Mouse (Mus musculus) cerebellum, adult 11-12 months (tissue): ENCODE measurements around the gene Exph5.

Source experiments
- DNase-seq: peaks from one replicate; pipeline ENCODE4 v3.0.0; 2022

Gene Exph5

DNA sequence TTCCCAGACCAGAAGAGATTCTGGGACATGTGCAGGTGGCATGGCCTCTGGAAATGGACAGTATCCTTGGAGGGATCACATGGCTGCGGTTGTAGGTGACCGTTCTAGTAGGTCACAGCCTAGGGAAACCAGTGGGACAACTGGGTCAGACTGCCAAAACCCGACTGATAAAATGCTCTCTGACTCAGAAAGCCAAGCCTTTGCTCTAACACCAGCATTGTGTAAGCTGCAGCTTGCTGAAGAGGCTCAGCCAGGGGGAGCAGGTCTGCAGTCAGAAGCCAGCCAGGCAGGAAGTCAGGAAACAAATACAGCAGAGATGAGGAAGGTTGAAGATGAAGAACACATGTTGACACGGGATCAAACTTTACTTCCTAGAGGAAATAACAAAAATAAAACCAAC, 74.4 kb downstream of the Exph5 start:
- no peak for DNase-seq

DNA sequence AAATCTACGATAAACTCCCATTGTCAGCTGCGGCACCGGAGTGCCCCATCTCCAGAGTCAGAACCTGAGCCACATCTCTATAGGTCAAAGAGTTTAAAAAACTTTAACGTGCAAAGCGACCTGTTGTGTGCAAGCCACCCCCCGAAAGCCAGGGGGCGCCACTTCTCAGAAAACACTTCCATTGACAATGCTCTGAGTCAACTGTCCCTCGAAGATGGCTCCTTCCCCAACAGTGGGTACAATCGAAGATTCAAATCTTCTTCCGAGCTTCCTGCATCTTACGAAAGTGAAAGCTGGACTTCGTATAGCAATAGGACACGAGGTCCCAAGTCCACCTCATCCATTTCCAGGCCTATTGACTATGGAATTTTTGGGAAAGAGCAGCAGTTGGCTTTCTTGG, 75.3 kb downstream of the Exph5 start:
- no peak for DNase-seq

- DNase-seq = no peak
Measured at GRCm38 (mm10) chr9:53377597-53377996, 76.1 kb downstream of the Exph5 start.

- no peak for DNase-seq
Measured at GRCm38 (mm10) chr9:53378171-53378570, 76.7 kb downstream of the Exph5 start.

DNA sequence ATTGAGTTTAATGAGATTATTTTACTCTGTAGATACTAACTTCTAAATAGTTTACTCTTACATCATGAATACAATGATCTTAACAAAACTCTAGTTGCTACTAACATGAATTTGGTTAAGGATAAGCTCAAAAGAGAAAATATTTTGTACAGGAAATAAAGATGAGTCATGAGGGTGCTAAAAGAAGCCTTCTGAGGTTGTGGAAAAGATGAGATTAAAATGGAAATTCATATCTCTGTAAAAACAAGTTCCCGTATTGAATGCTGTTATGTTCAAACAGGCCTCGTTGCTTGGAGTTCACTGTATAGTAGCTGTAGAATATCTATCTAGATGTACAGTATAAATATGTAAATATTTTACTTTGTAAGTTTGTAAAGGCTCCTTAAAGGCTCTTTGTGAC, 79.1 kb downstream of the Exph5 start:
- no peak for DNase-seq

GRCm38 (mm10) chr9:53381113-53381615, 79.7 kb downstream of the Exph5 start:
- peak; percentile 65 for DNase-seq

GRCm38 (mm10) chr9:53383951-53384866, 82.7 kb downstream of the Exph5 start, which contains the start of gene Kdelc2:
Gene Kdelc2 (plus strand): TSS chr9:53384025.
- DNase-seq = peak; percentile 69

DNA sequence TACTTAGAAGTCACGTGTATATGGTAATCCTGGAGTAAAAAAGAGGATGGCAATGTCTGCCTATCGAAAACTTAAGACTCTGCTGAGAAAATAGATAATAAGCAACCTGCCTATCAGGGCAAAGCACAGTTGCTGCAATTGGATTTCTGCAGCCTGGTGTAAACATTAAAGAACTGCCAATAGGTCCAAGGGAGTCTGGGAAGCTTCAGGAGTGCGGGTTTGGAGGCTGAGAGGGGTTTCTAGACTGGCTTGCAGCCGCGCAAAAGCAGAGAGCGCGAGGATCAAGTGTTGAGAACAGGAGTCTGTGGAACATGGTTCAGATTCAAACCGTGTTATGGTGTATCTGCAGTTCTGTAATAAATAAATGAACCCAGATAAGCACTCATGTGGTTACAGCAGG, 83.4 kb downstream of the Exph5 start:
- no peak for DNase-seq

GRCm38 (mm10) chr9:53387431-53387830, 86.0 kb downstream of the Exph5 start:
- no peak for DNase-seq

DNA sequence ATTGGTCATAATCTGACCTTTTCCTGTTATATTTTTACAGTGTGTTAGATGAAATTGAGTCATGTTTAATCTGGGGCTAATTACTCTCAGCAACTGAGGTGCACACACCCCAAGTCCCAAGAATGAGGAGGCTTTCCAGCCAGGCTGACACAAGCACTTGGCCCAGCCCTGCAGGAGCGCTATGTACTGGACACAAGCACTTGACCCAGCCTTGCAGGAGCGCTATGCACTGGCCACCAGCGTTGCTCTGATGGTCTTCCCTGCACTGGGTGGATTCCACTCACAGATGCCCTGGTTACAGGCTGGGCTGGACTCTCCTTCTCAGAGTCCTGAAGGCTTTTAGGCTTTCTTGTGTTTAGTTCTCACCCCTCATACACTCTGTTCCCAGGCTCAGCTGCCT, 87.6 kb downstream of the Exph5 start:
- DNase-seq = no peak

GRCm38 (mm10) chr9:53390136-53390535, 88.7 kb downstream of the Exph5 start:
- DNase-seq = no peak

DNA sequence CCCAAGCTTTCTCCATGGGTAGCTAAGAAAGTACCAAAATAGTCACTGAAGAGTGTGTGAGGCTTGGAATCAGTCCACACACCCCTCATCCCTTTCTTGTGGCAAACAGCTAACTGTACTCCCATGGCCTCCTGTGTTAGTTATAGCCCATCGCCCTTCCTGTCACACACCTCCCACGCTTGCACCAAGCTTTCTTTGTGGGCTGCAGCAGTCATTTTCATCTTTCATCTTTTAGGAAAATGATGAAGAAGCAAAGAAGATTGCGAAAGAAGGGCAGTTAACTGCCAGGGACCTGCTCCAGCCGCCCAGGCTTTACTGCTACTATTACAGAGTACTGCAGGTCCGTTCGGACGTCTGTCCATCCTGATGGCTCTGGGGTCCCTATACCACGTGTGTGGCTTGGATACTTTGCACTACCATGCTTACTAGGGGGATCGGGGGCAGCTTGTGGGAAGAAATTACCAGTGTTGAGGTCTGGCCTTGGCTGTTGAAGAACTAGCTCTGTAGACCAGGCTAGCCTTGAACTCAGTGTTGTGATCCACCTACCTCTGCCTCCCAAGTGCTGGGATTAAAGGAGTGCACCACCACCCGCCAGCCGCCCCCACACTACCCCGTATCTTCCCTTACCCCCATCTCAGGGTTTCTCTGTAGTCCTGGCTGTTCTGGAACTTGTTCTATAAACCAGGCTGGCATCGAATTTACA, 96.4 kb downstream of the Exph5 start:
- no peak for DNase-seq

- peak; percentile 59 for DNase-seq
Measured at GRCm38 (mm10) chr9:53398388-53398700, 96.9 kb downstream of the Exph5 start.

DNA sequence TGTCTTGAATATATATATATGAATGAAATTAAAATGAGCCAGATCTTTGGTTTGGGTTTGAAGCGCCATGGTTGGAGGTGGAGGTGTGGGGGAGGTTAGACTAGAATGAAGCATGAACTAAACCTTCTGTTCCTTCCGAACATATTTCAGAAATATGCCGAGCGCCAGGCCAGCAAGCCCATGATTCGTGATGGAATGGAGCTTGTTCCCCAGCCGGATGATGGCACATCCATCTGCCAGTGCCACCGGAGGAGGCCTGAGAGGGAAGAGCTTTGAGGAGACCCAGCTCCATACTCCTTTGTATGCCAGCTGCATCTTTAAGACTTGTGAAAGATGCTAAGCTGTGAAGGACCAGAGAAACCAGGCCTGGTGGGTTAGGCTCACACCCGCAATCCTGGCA, 98.1 kb downstream of the Exph5 start:
- no peak for DNase-seq

- no peak for DNase-seq
Measured at GRCm38 (mm10) chr9:53400696-53401095, 99.2 kb downstream of the Exph5 start.

DNA sequence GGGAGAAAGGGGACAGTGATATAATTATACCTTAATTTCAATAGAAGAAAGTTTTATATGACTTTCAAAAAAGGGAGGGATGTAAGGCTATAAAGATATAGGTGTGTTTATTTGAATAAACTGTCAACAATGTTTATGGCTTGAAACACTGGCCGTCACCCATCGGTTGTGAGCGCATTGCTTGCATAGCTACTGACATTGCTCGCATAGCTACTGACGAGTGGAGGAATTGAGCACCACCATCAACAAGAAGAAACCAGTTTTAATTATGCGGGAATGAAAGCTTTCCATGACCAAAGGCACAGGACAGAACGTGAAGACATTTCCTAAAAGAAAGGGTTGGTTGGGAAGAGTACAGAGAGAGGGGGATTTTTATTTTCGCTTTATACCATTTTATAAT, 99.7 kb downstream of the Exph5 start:
- DNase-seq = no peak

DNA sequence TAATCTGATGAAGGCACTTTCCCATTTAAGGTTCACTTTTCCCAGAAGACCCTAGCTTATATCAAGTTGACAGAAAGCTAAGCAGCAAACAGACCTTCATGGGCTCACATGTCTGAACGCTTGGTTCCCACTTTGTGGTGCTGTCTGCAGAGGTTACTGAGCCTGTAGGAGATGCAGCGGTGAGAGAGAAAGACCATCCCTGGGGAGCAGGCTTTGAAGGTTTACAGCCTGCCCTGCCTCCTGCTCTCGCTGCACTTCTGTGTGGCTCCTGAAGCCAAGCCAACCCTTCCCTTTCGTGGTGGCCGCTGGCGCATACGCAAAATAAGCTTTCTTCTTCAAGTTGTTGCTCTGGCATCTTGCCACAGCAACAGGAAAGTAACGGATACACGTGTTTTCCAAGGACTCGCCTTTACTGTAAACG, 100.8 kb downstream of the Exph5 start, which contains the start of gene 4930550C14Rik:
Gene 4930550C14Rik (plus strand): TSS at position 35 of the 421 bp plus-strand sequence.
- no peak for DNase-seq

- DNase-seq = no peak
Measured at GRCm38 (mm10) chr9:53402991-53403390, 101.5 kb downstream of the Exph5 start.

- DNase-seq = no peak
Measured at GRCm38 (mm10) chr9:53404050-53404752, 102.7 kb downstream of the Exph5 start.

GRCm38 (mm10) chr9:53404753-53405722, 103.6 kb downstream of the Exph5 start:
- peak; percentile 58 for DNase-seq

DNA sequence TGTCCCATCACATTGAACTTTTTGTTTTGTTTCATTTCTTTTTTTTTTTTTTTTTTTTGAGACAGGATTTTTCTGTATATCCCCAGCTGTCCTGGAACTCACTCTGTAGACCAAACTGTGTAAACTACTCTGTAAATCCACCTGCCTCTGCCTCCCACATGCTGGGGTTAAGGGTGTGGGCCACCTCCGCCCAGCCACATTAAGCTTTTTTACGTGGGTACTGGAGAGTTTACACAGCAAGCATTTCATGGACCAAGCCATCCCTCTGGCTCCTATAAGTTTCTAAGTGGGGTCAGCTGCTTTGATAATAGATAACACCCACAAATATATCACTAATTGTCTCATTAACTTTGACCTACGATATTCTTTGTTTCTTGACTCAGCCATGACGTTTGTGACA, 107.1 kb downstream of the Exph5 start:
- no peak for DNase-seq

DNA sequence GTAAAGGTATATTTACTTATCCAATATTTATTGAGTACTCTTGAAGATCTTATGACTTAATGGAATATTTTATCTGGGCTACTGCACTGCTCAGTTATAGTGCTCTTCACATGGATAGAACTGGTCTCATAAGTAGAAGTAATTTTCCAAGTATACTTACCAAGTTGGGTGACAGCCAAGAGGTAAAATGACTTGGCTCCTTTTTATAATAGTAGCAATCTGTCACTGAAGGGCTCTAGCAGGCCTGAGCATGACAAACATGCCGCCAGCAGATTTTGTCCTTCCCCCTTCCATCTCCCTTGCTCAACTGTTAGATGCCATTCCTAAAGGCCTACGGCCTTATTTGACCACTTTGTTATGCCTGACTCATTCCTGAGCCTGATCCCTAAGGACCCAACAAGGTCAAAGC, 107.5 kb downstream of the Exph5 start:
- DNase-seq = no peak
